Mouse (Mus musculus) G1E (cell line): ENCODE measurements around the gene Tspan3.

Source experiments
- GATA1 ChIP-seq: IDR thresholded peaks from 2 replicates; pipeline ENCODE4 v1.6.1; 2012; ENCODE audit warnings: borderline replicate concordance, low read length, inconsistent platforms, mixed read lengths
- TAL1 ChIP-seq: conservative IDR thresholded peaks from 2 replicates; pipeline ENCODE4 v1.6.1; 2012; ENCODE audit warnings: low read depth, low read length, inconsistent platforms, mixed read lengths

DNA sequence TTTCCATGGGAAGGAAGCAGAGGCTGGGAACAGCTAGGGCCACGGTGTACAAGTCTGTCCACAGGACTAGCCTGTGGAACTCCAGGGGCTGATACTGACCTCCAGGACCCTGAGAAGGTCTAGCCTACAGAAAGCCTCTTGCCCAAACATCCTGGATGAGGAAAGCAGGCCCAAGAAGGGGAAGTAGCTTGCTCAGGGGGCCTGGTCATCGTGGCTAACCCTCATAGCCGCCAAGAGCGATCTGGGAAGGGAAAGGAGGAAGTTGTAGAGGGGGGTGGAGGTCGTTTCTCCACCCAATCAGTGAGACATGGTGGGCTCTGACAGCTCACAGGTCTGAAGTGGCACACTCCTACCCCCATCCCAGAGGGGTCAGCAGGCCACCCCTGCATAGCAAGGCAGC lies 57.1 kb downstream of the Tspan3 start:
- TF ChIP-seq TAL1 = no peak
- no peak for TF ChIP-seq GATA1
